Mouse (Mus musculus) stomach, postnatal 0 days (tissue): ENCODE results near the gene Rpl27a. TPM values are rescaled to one million over a fixed set of nuclear protein-coding genes. Genes with fewer than 3 reads are reported as not detected.

Source experiments
- ATAC-seq: fragments of 200-750 bp; cut with Nextera tagmentation; 2 replicates; pipeline ENCODE4 v1.8.0; 2017; ENCODE audit not compliant: low FRiP score, low TSS enrichment
- DNase-seq: peaks from one replicate; pipeline ENCODE4 v3.0.0-alpha.2; 2016; ENCODE audit warnings: low spot score
- H3K27ac ChIP-seq: fragments of 300-500 bp; sonication (generic); replicated peaks from 2 replicates; pipeline ENCODE4 v1.5.1; 2014; ENCODE audit warnings: mild to moderate bottlenecking, control low read depth
- H3K27me3 ChIP-seq: fragments of 300-500 bp; sonication (generic); 2 replicates; pipeline ENCODE4 v1.6.1; 2014; ENCODE audit warnings: low read length; ENCODE audit not compliant: control insufficient read depth, insufficient read depth
- H3K36me3 ChIP-seq: fragments of 300-500 bp; sonication (generic); 2 replicates; pipeline ENCODE4 v1.6.1; 2014; ENCODE audit warnings: low read length, mixed read lengths; ENCODE audit not compliant: control insufficient read depth, insufficient read depth
- H3K4me1 ChIP-seq: fragments of 300-500 bp; sonication (generic); replicated peaks from 2 replicates; pipeline ENCODE4 v1.6.1; 2014; ENCODE audit warnings: antibody characterized with exemption; ENCODE audit not compliant: control insufficient read depth, insufficient read depth
- H3K4me2 ChIP-seq: fragments of 300-500 bp; sonication (generic); replicated peaks from 2 replicates; pipeline ENCODE4 v1.6.1; 2014; ENCODE audit warnings: low read depth, mild to moderate bottlenecking, control low read depth, moderate library complexity
- H3K4me3 ChIP-seq: fragments of 300-500 bp; sonication (generic); 2 replicates; pipeline ENCODE4 v1.5.1; 2014; ENCODE audit warnings: low read depth, low read length, control low read depth
- H3K9ac ChIP-seq: fragments of 300-500 bp; sonication (generic); 2 replicates; pipeline ENCODE4 v1.6.1; 2014; ENCODE audit warnings: mild to moderate bottlenecking, low read length, control low read depth, mixed read lengths
- H3K9me3 ChIP-seq: fragments of 300-500 bp; sonication (generic); 2 replicates; pipeline ENCODE4 v1.6.1; 2016; ENCODE audit warnings: low read length; ENCODE audit not compliant: control insufficient read depth
- CTCF ChIP-seq: IDR thresholded peaks from 2 replicates; pipeline ENCODE4 v1.5.1; 2016; ENCODE audit warnings: antibody characterized with exemption, low read depth, mild to moderate bottlenecking, moderate library complexity
- EP300 ChIP-seq: optimal IDR thresholded peaks from 2 replicates; pipeline ENCODE3; 2016; ENCODE audit warnings: antibody characterized with exemption
- WGBS: fragments of 180-500 bp; shearing (Covaris S2); extraction: QIAGEN DNeasy Blood & Tissue Kit; methylation state at CpG from one replicate; pipeline ENCODE4 v1.1.7; 2014; 5-methylcytosine and 5-hydroxymethylcytosine counted together
- microRNA-seq: library from miRNA; unstranded; fragments of <30 nt; microRNA quantifications from one replicate; pipeline ENCODE4, GENCODE M21; 2016
- polyA plus RNA-seq: library from polyadenylated mRNA; unstranded; fragments of >200 nt; fragmentation: Nextera tagmentation; extraction: Ambion mirVana; gene quantifications from 2 replicates; pipeline ENCODE4 v1.2.1, GENCODE M21; 2015

Rpl27a gene
- polyA plus RNA-seq, 1 experiment from 2014 or later = 123 TPM

- DNase-seq (no peak), ATAC-seq (no peak)
- Histone ChIP-seq H3K27ac (peak overlapping the region; percentile 81), H3K4me2 (peak overlapping the region; percentile 21; the same call in 1 of the 2 replicates), H3K4me3 (no peak overlapping the region), H3K27me3 (no peaks in the 10 kb centered on the region), H3K9me3 (no peaks in the 10 kb centered on the region), H3K4me1 (peaks cover 4% of the 10 kb centered on the region), H3K36me3 (no peaks in the 10 kb centered on the region), H3K9ac (no peak overlapping the region)
- 41% methylated on average over 5 of the region's 5 CpGs for WGBS
- no peak for TF ChIP-seq EP300
- no peak for TF ChIP-seq CTCF
These were observed 43.7 kb downstream of the Rpl27a start for GRCm38 (mm10) chr7:109562676-109563075.

DNA sequence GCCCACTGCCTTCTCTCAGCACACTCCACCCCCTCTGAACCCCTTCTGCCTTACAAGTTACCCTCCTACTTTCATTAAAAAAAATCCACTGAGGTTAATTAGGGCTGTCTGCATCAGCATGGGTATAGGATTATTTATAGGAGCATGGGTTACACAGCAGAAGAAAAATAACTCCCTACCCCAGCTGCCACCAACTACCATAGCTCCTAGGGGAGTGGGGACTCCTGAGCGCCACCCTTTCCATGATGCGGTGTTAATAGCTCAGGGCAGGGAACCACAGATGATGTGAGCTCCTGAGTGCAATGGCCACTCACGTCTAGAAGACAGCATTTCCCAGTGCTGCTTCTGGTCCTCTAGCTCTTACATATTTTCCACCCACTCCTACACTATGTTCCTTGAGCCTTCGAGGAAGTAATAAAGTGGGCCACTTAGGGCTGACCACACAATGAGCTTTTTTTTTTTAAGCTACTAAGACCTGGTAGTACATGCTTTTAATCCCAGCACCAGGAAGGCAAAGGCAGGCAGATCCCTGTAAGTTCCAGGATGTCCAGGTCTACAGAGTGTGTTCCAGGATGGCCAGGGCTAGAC lies 44.9 kb downstream of the Rpl27a start:
- 73% methylated on average over 4 of the region's 4 CpGs for WGBS
- TF ChIP-seq EP300 = no peak
- TF ChIP-seq CTCF = no peak
- Histone ChIP-seq H3K4me3 (no peak overlapping the region), H3K4me2 (no peak overlapping the region), H3K9ac (no peak overlapping the region), H3K27me3 (no peaks in the 10 kb centered on the region), H3K27ac (no peak overlapping the region), H3K36me3 (no peaks in the 10 kb centered on the region), H3K4me1 (peaks cover 7% of the 10 kb centered on the region), H3K9me3 (no peaks in the 10 kb centered on the region)
- no peak for ATAC-seq
- no peak for DNase-seq

DNA sequence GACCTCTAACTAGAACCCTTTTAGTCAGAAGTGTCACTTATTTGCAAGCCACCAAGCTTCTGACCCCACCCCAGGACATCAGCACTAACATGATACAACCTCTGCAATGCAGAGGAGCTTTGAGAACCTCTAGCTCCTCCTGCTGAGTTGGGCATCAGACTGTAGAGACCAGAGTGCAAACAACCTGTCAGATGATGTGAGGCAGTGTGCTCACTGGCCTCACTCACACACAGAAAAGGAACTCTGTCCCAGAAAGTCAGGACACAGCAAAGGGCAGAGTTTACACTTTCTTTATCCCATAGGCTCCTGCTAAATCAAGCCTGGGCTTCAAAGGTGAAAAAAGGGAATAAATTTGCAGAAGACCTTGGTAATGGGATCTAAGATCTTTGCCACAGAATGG lies 47.4 kb downstream of the Rpl27a start:
- H3K27ac ChIP-seq = peak overlapping the region; percentile 45

GRCm38 (mm10) chr7:109566841-109567768 lies 48.2 kb downstream of the Rpl27a start:
- 50% methylated on average over 11 of the region's 11 CpGs for WGBS
- DNase-seq (no peak), ATAC-seq (peak; percentile 27; the same call in 1 of the 2 replicates)
- Histone ChIP-seq H3K4me3 (no peak overlapping the region), H3K36me3 (no peaks in the 10 kb centered on the region; the same call in 1 of the 2 replicates), H3K4me2 (no peak overlapping the region), H3K27ac (peak overlapping the region; percentile 45), H3K27me3 (no peaks in the 10 kb centered on the region), H3K9ac (no peak overlapping the region), H3K9me3 (no peaks in the 10 kb centered on the region), H3K4me1 (peaks cover 3% of the 10 kb centered on the region)
- TF ChIP-seq EP300 (no peak), CTCF (no peak)

More for the DNA sequence above, 47.4 kb downstream of the Rpl27a start:
- H3K9me3 ChIP-seq = no peaks in the 10 kb centered on the region
- no peak overlapping the region for H3K4me2 ChIP-seq
- no peaks in the 10 kb centered on the region; the same call in 1 of the 2 replicates for H3K36me3 ChIP-seq
- TF ChIP-seq CTCF = no peak
- TF ChIP-seq EP300 = no peak
- H3K4me1 ChIP-seq = peaks cover 3% of the 10 kb centered on the region
- ATAC-seq (no peak), DNase-seq (no peak)
- H3K4me3 ChIP-seq = no peak overlapping the region
- H3K9ac ChIP-seq = no peak overlapping the region
- no peaks in the 10 kb centered on the region for H3K27me3 ChIP-seq

DNA sequence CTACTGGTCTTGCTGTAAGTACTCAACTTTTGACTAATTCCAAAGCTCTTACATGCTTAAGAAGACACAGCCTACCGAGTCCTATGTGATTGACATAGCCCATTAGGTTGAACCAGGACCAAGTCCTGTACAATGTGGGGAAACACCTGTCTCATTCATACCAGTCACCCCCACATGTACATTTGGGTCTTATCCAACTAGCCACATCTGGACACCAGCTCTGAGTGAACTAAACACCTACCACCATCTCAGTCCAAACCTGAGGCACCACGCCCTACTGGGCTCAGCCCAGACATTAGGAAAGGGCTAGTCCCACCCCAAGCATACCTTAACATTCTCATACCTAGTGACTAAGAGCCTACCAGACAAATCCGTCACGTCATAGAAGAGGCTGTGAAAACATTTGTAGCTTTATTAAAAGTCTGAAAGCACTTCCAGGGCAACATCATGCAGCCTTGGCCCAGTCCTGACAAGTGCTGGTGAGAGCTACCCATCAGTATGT lies 49.5 kb downstream of the Rpl27a start:
- H3K9ac ChIP-seq = no peak overlapping the region
- H3K4me2 ChIP-seq = no peak overlapping the region
- WGBS = 73% methylated on average over 4 of the region's 4 CpGs
- no peak overlapping the region for H3K4me3 ChIP-seq
- H3K36me3 ChIP-seq = no peaks in the 10 kb centered on the region; the same call in 1 of the 2 replicates
- H3K27me3 ChIP-seq = no peaks in the 10 kb centered on the region
- H3K4me1 ChIP-seq = peaks cover 3% of the 10 kb centered on the region
- DNase-seq (no peak), ATAC-seq (peak; percentile 65; the same call in 1 of the 2 replicates)
- TF ChIP-seq EP300 = no peak
- no peak for TF ChIP-seq CTCF
- H3K27ac ChIP-seq = 0 out of 2 replicates have a peak overlapping the region, but pooled peaks have one; percentile 24
- no peaks in the 10 kb centered on the region for H3K9me3 ChIP-seq

Small RNA genes lying within 50 kb of the gene (microRNA-seq; reads per million reads assigned to microRNA genes)
- not detected for gene Gm47284

Other genes with a start within 250 kb of the Rpl27a start
- 0.29 and 0.53 TPM in 2 replicates for gene Stk33, start 80.1 kb upstream of the Rpl27a start, polyA plus RNA-seq
- 0.02 TPM in 2 replicates for gene Trim66, start 11.0 kb upstream of the Rpl27a start, polyA plus RNA-seq
- 35.3 and 35.6 TPM in 2 replicates for gene St5, start 184.5 kb downstream of the Rpl27a start, polyA plus RNA-seq
- gene Akip1, start 184.5 kb downstream of the Rpl27a start, polyA plus RNA-seq = 36.8 and 38.6 TPM in 2 replicates
- 0.17 and 0.25 TPM in 2 replicates for gene BC051019, start 204.7 kb downstream of the Rpl27a start, polyA plus RNA-seq
- 0.39 and 0.56 TPM in 2 replicates for gene Ascl3, start 212.6 kb downstream of the Rpl27a start, polyA plus RNA-seq
- gene Tmem9b, start 233.7 kb downstream of the Rpl27a start, polyA plus RNA-seq = 103 and 106 TPM in 2 replicates